Mouse (Mus musculus) WW6 (cell line): ENCODE measurements at regions not wholly inside any gene's neighbourhood (a gene's known extent, or its start where the extent isn't known, plus 50 kb on each side); places are given as distances from the start of the nearest gene placed in this dataset.
A peak's percentile ranks its signal among the peaks of the same experiment; 100 is the strongest.

Experiments used
- DNase-seq: peaks from one replicate; pipeline ENCODE4 v3.0.0-alpha.2; 2013; ENCODE audit warnings: low read depth, low spot score

GRCm38 (mm10) chr6:148600934-148601333 is 156.7 kb upstream of the Tmtc1 start:
- DNase-seq, result no peak

GRCm38 (mm10) chr6:148599473-148599872 is 155.3 kb upstream of the Tmtc1 start:
- peak; percentile 14 for DNase-seq

GRCm38 (mm10) chr6:148598746-148599337 is 154.7 kb upstream of the Tmtc1 start:
- DNase-seq, result peak; percentile 58

GRCm38 (mm10) chr6:148595009-148595770 is 151.0 kb upstream of the Tmtc1 start:
- DNase-seq, result no peak

- no peak for DNase-seq
Measured at GRCm38 (mm10) chr6:148588971-148589370, 144.8 kb upstream of the Tmtc1 start.

GRCm38 (mm10) chr6:148586439-148587321 is 142.5 kb upstream of the Tmtc1 start:
- DNase-seq, result no peak

- DNase-seq, result no peak
Measured at GRCm38 (mm10) chr6:148584126-148584525, 139.9 kb upstream of the Tmtc1 start.

- DNase-seq, result no peak
Measured at GRCm38 (mm10) chr6:148578281-148578680, 134.1 kb upstream of the Tmtc1 start.

GRCm38 (mm10) chr6:148577663-148578062 is 133.5 kb upstream of the Tmtc1 start:
- DNase-seq, result no peak

GRCm38 (mm10) chr6:148574742-148575453 is 130.7 kb upstream of the Tmtc1 start:
- DNase-seq, result no peak

- DNase-seq, result no peak
Measured at GRCm38 (mm10) chr6:148572201-148572600, 128.0 kb upstream of the Tmtc1 start.

GRCm38 (mm10) chr6:148571651-148572050 is 127.5 kb upstream of the Tmtc1 start:
- no peak for DNase-seq

GRCm38 (mm10) chr6:148564146-148564545 is 120.0 kb upstream of the Tmtc1 start:
- no peak for DNase-seq

GRCm38 (mm10) chr6:148562206-148562708 is 118.1 kb upstream of the Tmtc1 start:
- DNase-seq, result no peak

GRCm38 (mm10) chr6:148556484-148556871 is 112.3 kb upstream of the Tmtc1 start:
- no peak for DNase-seq

- no peak for DNase-seq
Measured at GRCm38 (mm10) chr6:148555651-148556483, 111.7 kb upstream of the Tmtc1 start.

GRCm38 (mm10) chr6:148554463-148554862 is 110.3 kb upstream of the Tmtc1 start:
- DNase-seq, result no peak

- DNase-seq, result no peak
Measured at GRCm38 (mm10) chr6:148553616-148554015, 109.4 kb upstream of the Tmtc1 start.

- no peak for DNase-seq
Measured at GRCm38 (mm10) chr6:148551097-148551496, 106.9 kb upstream of the Tmtc1 start.

GRCm38 (mm10) chr6:148548138-148548778 is 104.1 kb upstream of the Tmtc1 start:
- DNase-seq, result no peak
